Mouse (Mus musculus): ENCODE results near the gene Etv5. TPM values are rescaled to one million over a fixed set of nuclear protein-coding genes. Genes with fewer than 3 reads are reported as not detected.

Etv5 gene
- polyA plus RNA-seq (2012; rRNA removed): 55.9 and 57.6 TPM in 2 replicates

DNA sequence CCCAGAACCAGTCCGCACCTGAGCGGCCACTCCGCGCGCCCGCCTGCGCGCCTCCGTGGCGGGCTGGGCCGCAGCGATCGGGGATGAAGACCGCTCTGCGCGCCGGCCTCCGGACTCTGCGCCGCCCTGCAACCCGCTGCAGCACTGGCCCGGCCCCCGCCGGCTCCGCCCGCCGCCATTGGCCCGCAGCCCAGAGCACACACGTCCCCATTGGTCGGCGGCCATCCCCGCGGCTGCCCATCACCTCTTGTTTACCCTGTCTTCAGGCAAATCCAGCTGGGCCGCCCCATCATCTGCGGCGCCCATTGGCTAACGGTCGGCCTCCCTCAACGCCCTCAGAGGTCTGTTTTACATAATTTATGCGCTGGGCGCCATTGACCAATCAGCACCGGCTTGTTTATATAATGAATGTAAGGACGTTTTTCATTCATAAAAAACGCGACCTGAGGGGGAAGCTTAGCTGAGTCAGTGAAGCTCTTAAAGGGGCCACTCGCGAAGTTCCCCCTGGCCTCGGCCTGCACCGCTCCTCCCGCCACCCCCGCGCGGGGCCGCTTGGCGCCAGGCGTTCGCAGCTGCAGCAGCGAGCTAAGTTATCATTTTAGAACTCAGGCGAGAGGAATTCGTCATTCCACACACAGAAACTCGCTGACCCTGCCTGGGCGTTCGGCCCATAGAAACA, at the start of gene Etv5:
Gene Etv5, minus strand, starts transcription at position 221 of the 679 bp plus-strand sequence.
- DNase-seq (ENCODE audit: extremely low spot score in 1 of 2, low spot score in 1 of 2): peak; percentile 99 to 100

DNA sequence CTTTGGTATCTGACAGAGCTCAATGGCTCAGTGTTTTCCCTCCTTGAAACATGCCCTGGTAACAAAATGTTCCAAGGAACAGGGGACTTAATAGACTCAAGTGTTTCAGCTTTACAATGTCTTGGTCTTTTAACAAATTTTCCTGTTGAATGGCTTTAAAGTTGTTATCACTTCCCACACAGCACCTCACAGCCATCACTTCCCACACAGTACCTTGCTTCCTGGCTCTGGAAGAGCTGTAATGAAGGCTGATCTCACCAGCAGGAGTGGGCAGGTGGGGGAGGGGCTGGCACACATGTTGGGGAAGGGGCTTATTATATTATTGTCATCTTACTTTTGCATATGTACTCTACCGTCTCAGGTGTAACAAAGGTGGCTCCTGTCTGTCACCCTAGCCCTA, 44.4 kb upstream of the Etv5 start:
- DNase-seq (ENCODE audit: extremely low spot score in 1 of 2, low spot score in 1 of 2): peak; percentile 41 to 64

DNA sequence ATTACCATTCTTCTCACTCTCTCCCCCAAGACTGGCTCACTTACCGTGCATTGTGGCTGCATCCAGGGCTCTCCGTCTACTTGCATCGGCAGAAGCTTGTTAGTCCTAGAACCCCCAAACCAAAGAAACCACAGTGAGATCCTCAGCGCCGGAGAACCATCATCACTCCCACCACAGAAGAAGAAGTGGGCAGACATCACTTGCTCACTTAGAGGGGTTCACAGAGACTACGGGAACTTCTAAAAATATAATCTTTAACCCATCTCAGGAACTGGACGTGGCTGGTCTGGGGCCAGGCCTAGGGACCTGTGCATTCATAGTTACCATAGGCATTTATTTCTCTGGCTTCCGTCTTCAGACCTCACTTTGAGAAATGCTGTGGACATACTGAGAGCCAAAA, 39.8 kb upstream of the Etv5 start:
- DNase-seq (ENCODE audit: extremely low spot score in 1 of 2, low spot score in 1 of 2): no peak

DNA sequence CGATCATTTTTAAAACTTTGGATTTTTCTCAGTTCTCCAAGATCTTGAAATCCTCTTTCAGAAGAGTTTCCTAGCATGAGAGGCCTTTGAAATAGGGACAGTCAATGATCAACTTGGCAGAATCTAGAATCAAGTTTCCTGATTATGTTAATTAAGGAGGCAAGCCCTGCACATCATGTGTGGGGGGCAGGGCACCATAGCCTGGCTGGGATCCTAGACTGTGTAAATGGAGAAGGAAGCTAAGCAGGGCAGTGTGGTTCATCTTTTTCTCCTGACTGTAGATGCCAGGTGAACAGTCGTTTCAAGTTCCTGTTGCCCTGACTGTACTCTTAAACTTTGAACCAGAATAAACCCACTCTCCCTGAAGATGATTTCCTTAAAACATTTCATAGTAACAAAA, 32.2 kb upstream of the Etv5 start:
- no peak for DNase-seq (ENCODE audit: extremely low spot score in 1 of 2, low spot score in 1 of 2)

DNA sequence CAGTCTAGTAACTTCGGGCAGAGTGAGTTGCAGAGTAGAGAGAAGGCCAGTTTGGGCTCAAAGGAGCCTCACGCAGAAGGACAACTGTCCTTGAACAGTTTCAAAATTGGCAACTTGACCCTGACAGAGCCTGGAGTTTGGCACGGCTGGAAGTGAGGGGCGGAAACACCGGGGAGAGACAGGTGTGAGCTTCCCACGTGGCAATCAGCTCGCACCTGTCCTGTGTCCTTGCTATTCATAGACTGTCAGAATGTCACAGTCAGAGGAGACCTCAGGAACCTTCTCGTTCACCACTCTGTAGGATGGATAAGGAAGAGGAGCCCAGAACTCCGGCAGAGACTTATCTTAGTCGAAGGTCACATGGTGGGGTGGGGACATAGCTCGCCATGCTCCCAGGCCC, 29.9 kb upstream of the Etv5 start:
- DNase-seq (ENCODE audit: extremely low spot score in 1 of 2, low spot score in 1 of 2): no peak

DNA sequence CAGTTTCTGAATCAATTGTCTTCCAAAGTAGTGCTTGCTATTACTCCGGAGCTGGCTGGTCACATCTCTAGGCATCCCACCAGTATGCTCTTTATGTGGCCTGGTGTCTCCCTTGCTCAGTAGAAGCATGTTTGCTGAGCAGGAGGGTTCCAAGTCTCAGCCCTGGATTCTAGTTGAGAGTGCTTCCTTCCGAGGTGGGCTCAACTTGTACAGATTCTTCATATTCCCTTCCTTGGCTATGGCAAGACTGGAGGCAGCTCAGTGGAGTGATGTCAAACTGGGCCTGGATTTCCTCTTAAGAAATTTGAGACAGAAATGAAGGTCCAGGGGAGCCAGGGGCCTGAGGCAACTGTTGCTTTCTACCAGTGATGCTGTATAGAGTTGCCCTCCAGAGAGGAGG, 27.6 kb upstream of the Etv5 start:
- no peak for DNase-seq (ENCODE audit: extremely low spot score in 1 of 2, low spot score in 1 of 2)

DNA sequence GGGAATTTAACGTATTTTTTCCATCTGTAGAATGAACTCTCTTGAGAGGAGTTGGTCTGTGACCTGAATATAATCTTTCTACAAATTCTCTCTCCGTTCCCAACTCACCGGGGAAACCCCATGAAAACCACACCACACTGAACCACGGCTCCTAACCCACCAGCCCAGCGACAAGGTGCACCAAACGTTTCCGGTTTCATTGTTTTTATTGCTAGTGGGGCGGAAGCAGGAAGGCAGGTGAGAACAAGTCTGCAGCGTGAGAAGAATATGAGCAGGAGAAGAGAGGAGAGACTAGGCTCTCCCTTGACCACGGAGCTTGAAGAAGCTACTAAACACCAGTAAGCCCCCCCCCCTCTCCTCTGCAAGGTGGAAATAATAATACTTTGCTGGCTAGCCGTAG, 26.9 kb upstream of the Etv5 start:
- DNase-seq (ENCODE audit: extremely low spot score in 1 of 2, low spot score in 1 of 2): no peak

DNA sequence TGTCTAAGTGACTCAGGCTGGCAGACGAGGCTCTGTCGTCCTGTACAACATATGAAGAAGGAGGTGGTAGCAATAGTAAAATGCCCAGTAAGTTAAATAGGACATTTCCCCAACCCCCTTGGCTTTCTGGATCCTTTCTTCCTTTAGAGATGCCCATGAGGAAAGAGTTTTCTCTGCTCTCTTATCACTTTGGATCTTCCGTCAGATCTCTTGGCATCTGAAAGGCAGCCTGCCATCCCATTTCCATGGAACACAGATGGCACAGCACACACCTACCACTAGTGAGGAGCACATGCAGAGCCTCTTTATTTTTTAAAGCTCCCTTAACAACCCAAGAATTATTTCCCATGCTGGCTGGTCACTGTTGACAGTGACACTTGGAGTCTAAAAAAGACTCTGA, 22.7 kb upstream of the Etv5 start:
- peak in 1 of 2 experiments; percentile 51 for DNase-seq (ENCODE audit: extremely low spot score in 1 of 2, low spot score in 1 of 2)

DNA sequence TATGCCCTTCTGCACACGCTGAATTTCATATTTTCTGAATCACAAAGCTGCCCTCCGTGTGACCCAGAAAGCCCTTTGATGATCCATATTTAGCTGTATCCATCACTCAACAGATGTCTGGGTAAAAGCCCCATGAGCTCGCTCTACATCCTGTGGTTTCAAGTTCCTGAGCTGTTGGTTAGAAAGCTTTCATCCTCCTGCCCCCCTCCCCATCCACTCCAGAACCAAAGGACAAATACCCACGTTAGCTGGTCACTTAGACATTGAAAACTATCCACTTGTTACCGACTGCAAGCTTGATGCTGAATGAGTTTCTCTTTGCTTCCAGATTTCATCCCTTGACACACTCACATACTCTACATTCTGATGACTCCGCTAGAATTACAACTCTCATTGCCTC, 22.2 kb upstream of the Etv5 start:
- DNase-seq (ENCODE audit: extremely low spot score in 1 of 2, low spot score in 1 of 2): no peak

DNA sequence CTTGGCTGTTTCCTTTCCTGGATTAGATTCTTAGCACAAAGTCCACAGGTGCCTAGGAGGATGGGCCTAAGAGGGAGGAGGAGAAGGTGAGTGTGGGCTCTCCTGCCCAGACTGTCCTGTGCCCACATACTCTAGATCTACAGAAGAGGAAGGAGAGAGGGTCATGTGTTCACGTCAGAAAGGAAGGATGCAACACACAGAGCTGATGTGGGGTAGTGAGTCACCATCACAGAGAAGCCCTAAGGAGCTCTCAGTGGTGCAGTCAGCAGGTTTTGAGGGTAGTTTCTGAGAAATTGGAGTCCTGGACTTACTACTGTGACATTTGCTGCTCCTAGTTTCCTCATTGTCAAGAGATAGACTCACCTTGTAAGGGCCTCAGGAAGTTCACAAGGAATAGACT, 21.4 kb upstream of the Etv5 start:
- DNase-seq (ENCODE audit: extremely low spot score in 1 of 2, low spot score in 1 of 2): no peak

DNA sequence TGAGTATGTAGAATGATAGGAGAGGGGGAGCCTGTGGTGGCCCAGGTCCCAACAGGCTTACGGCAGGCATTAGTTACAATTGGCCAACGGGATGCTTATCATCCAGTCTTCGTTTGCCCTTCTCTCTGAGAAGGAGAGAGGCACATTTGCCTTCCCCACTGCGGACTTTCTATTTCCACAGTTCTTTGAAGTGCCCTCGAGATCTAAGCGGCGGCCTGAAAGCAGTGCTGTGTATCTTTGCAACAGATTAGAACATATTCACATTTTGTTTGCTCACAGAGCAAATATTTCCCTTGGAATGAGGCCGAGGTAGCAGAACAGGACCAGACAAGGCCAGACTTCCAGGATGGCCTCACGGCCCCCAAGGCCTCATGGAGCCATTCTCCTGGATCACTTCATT, 12.6 kb upstream of the Etv5 start:
- no peak for DNase-seq (ENCODE audit: extremely low spot score in 1 of 2, low spot score in 1 of 2)

DNA sequence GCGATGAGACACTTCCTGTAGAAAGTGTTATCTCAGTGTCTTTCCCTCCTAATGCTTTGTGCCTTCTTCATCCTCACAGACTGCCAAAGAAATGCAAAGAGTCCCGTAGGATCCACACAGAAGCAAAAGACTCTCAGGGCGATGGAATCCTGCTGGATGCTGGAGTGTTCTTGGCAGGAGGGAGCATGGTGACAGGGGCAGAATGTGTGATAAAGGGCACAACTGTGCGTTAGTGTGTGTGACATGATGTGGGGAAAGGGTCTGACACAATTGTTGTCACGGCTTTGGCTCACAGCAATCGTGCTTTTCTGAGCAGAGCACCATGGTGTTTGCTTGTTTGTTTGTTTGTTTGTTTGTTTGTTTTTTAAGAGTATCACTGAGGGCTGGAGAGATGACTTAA, 8.6 kb upstream of the Etv5 start:
- no peak for DNase-seq (ENCODE audit: extremely low spot score in 1 of 2, low spot score in 1 of 2)

DNA sequence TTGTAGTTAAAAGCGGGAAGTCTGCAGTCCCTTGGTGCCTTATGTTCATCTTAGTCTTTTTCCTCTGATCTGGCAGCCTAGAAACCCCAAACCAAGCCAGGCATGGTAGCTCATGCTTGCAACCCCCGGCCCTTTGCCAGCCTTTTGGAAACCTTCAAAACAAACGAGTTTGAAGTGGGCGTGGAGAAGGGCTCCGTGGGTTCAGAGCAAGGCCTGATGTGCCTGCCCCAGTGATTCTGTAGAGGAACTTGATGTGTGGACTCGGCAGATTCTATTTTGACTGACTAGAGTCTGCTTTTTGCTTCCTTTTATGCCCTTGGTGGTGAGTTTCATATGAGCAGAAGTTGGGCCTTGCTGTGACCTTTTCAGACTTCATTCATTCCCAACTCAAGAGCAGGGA, 5.3 kb upstream of the Etv5 start:
- DNase-seq (ENCODE audit: extremely low spot score in 1 of 2, low spot score in 1 of 2): no peak

DNA sequence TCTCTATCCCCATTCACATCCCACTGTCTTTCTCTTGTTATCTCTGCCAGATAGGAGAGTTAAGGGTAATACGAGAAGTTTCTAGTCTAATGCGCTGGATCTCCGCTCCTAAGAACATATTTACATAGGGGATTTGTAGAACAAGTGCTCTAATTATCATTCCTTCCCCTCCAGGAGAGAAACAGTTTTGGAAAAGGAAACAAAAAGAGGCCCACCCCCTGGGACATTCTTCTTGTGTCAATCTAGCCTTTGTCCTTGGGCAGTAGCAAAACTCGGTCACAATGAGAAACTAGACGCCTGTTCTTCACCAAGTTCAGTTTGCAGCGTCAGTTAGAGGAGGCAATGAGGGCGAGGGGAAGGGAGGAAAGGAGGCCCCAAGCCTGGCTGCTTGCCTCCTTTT, 2.7 kb upstream of the Etv5 start:
- DNase-seq (ENCODE audit: extremely low spot score in 1 of 2, low spot score in 1 of 2): no peak

DNA sequence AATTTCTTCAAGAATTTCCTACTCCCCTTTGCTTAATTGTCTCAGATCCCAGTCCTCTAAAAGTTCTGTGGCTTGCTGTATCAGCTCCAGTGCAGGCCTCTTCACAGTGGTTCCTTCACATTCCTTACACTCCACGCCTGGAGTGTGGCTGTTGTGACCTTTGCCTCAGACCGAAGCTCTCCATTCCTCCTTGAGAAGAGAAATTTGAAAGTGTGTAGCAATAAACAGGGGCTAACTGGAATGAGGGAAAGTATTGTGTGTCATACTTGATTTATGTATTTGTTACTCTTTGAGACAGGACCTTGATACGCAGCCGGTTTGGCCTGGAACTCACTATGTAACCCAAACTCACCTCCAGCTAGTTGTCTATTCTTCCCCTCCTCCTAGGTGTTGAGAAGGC, 1.8 kb upstream of the Etv5 start:
- DNase-seq (ENCODE audit: extremely low spot score in 1 of 2, low spot score in 1 of 2): no peak

DNA sequence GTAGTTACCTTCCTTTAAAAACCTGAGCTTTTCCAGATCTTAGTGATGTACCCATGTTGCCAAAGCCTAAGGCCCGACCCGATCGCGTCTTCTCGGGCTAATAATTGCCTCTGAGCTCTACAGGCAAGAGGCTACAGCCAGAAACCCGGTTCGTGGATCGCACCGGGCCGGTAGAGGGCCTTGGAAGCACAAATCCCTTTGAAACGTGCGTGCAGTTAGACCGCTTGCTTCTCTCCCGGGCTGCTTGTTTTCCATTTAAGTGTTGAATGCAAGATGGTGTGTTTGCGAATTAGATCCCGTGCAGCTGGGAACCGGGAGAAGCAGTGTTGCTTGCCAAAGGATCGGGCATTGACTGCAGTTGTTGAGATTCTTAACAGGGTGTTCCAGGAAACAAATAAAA, 750 bp upstream of the Etv5 start:
- peak; percentile 27 to 65 for DNase-seq (ENCODE audit: extremely low spot score in 1 of 2, low spot score in 1 of 2)

DNA sequence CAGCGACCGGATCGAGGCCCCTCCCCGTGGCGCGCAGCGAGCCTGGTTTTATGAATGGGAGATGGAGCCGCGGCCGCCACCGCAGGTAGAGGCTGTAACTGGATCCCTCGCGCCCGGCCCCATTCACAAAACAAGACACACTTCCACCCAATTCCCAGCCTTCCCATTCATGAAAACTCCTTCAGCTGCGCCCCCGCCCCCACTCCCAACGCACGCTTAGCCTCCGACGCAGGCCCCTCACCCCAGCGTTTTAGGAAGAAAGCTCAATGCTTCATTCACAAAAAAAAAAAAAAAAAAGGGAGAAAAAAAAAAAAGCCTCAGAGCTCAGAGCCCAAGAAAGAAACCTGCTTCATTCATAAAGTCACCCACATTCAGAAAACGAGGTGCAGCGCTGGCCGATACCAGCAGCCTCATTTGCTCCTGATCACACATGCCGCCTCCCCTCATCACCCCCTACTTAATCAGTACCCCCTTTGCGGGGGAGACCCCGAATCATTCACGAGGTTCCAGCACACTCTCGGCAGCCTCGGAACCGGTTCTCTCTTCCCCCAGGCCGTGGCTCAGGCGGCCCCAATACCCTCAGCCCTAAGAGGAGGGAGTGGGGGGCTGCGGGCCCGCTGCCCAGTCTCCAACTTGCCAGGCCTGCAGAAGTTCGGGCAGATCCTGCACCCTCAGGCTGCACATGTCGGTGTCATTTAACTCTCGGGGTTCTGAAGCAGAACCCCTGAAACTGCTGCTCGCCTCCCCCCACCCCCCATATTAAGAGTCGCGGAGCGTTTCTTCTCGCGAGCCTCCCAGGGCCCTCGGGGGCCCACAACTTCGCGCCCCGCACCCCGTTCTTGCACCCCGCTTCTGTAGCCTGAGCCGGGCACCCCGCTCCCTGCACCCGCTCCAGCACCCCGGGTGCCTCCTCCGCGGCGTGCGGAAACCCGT, 812 bp downstream of the Etv5 start:
- peak; percentile 63 to 78 for DNase-seq (ENCODE audit: extremely low spot score in 1 of 2, low spot score in 1 of 2)

DNA sequence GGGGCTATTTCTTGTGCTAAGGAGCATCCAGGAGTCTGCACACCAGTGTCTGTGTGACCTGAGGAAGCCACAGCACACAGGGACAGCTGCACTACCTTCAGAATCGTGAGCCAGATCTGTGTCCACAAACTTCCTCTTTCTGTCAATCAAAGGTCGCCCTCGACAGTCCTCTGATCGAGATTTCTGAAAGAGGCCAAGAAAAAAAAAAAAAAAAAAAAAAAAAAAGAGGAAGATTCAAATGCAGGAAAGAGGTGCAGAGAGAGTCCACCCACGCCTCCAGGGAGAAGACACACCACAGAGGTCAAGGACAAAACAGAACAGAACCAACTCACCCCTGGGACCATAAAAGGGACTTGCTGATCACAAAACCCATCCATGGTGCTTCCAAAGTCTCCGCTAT, 3.4 kb downstream of the Etv5 start:
- no peak for DNase-seq (ENCODE audit: extremely low spot score in 1 of 2, low spot score in 1 of 2)

DNA sequence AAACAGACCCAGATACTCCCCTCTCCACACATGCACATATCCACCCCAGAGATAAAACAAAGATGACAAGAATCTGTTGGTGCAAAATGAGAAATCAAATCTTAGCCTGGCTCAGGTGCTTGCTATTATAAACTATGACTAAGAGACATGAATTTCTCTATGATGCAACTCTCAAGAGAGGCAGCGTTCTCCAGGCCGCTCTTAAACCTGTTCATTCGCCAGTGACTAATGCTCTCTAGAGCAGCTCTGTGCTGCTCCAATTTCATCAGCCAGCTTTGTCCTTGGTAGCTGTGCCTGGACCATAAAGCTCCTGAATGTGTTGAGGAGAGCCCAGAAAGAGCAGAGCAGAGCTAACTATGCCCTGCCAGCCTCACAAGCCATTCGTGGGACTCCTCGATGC, 5.0 kb downstream of the Etv5 start:
- peak in 1 of 2 experiments; percentile 45 for DNase-seq (ENCODE audit: extremely low spot score in 1 of 2, low spot score in 1 of 2)

DNA sequence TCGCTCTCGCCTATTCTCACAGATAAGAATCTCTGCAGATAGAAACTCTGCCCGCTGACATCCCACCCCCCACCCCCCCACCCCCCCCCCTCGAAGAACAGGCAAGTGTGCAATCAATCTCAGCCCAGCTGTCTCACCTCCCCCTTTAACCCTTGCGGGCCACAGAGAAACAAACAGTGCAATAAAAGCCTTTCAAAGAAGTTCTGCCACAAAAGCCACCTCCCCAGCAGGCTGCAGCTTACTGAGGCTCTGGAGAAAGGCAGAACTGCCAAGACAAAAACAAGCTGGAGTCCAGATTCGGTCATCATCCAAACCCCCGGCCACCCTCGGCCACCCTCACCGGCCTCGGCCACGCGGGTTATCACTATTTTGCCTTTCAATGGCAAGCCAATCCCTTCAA, 5.6 kb downstream of the Etv5 start:
- no peak for DNase-seq (ENCODE audit: extremely low spot score in 1 of 2, low spot score in 1 of 2)

DNA sequence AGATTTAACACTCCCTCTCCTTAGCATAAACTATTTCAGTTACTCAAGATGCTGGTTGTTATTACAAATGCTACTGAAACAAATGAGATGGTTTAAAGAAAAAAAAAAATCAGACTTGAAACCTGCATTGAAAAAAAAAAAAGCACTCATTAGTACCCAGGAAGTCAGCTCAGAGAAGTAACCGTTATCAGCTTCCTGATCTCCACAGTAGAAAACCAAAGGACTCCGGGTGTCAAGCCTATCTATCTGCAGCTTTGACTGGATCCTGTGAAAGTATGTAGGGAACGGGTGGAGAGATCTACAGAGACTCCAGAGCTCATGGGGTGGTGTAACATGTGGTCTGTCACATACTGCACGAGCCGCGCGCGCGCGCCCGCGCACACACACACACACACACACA, 7.7 kb downstream of the Etv5 start:
- no peak for DNase-seq (ENCODE audit: extremely low spot score in 1 of 2, low spot score in 1 of 2)

DNA sequence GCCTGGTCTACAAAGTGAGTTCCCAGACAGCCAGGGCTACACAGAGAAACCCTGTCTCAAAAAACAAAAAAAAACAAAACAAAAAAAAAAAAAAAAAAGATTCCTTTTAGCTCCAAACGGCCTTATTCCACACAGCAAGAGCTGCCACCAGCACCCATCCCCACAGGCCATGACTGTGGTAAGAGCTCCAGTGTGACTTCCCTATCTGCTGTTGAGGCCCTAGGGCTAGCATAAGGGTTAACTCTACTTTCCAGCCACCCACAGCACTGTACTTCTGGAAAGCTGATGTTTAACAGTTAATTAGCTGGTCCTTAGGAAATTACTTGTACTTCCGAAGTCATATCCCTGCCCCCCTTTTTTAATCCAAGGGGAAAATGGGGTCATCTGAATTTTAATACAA, 8.2 kb downstream of the Etv5 start:
- DNase-seq (ENCODE audit: extremely low spot score in 1 of 2, low spot score in 1 of 2): no peak
